Mouse (Mus musculus) granulocyte monocyte progenitor cell, adult 5-6 weeks (primary cell): ENCODE data around the gene Naa16. TPM values are rescaled to one million over a fixed set of nuclear protein-coding genes. Genes with fewer than 3 reads are reported as not detected.

ENCODE experiments used
- ATAC-seq: replicated peaks from 2 replicates; pipeline ENCODE4 v1.8.0; 2016; ENCODE audit warnings: mild to moderate bottlenecking, moderate TSS enrichment, inconsistent platforms; ENCODE audit not compliant: poor library complexity, severe bottlenecking
- total RNA-seq, 2 experiments: library from RNA; stranded (forward) in 1 of 2; stranded (reverse) in 1 of 2; fragments of 200-712, 200-1000 nt in 1 of 2; fragments of >200 nt in 1 of 2; fragmentation: Nextera tagmentation in 1 of 2; gene quantifications; 2 replicates each; pipeline ENCODE4 v1.2.3; 2014 to 2017

Naa16 gene
- total RNA-seq, 2 experiments from 2014 or later, result 47.0 to 55.2 TPM

DNA sequence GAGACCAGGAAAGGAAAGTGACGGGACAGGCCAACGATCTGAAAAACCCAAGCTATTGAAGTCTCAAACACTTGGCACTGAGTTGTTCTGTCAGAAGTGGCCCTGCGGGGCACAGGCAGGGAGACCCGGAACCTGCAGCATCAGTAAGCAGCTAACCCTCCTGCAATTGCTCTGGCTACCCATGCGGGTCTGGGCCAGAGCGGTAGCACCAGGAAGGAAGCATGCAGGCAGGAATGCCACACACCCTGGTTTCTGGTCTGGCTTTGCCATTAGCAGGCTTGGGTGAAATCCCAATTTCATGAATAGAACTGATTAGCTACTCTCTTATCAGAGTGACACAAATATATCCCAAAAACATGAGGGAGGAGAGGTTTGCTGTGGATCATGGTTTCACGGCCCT lies 58.6 kb downstream of the Naa16 start:
- peak; percentile 31 for ATAC-seq

DNA sequence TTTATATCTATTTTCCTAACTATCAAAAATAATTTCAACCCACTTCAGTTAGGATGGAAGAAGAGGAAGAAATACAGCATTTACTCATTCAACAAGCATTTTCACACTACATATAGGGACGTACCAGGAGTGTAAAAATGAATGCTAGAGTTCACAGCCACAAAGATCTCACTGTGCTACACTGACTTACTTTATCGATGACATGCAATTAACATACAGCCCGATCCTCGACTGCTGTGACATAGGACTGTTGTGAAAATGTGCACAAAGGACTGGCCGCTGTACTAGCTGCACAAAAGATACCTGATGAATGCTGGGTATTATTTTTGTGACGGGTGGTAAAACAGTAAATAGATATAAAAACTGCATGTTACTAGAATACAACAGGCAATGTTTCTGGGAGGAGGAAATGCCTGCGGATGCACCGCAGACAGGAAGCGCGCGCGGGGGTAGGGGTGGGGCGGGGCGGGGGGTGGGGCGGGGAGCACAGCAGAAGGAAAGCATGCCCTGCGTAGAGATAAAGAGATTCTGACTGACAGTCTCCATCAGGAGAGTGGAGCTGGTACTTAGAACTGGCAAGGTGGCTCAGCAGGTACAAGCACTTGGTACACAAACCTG lies 59.5 kb downstream of the Naa16 start:
- ATAC-seq, result peak; percentile 78

DNA sequence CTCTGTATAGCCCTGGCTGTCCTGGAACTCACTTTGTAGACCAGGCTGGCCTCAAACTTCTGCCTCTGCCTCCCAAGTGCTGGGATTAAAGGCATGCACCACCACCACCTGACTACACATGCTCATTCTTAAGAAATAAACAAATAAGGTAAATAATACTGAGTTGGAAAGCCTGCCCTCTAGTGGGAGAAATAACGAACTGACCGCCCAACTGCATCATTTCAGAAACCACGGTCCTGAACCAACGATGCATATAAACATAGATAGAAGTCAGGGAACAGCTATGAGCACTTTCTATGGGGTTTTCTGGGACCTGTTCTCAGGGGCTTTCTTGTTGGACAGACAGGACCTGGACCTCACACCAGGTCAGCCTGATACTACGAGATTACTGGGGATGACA lies 63.5 kb downstream of the Naa16 start:
- ATAC-seq, result peak; percentile 50

DNA sequence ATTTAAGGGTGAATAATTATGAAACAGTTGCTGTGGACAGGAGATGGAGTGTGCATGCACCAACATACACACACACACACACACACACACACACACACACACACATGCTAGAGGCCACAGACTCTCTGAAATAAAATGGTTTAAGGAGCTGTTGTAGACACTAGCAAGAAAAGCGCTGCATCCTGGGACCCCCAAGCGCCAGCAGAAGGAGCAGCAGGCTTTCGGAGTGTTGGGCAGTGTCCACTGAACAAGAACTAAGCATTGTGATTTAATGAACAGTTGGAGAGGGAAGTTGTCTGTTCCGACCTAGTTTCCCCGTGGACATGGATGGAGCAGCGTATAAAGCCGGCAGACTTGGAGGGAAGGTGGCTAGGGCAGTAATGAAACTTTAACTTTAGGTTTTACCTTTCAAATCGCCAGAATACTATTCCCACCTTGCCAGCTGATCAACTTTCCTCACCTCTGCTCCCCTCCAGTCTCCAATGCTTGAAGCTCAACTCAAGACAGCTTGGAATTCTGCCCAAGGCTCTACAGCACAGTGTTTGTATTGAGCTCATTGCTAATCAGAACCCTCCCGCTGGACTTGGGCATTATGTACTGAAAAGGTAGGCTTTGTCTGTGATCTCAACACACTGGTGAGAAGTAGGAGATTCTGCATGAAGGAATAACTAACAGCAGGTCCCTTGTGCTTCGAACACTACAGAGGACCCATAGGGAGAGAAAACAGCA lies 66.3 kb downstream of the Naa16 start:
- ATAC-seq, result no peak

DNA sequence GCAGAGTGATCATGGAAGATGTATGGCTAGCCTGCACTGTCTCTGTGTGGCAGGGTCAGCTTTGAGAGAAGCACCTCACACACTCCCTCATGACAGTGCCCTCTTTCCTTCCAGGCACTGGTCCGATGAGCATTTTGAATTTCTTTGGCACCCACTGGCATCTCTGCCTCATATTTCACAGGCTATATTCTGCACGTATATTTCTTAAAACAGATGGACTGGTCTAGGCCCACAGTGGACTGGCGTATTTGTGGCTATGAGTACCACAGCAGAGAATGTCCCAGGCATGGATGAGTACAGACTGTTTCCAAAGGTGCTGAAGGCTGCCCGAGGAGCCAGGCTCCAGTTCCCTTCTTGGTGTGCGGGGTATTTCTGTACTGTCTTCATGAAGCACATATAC lies 68.7 kb downstream of the Naa16 start:
- ATAC-seq, result no peak

DNA sequence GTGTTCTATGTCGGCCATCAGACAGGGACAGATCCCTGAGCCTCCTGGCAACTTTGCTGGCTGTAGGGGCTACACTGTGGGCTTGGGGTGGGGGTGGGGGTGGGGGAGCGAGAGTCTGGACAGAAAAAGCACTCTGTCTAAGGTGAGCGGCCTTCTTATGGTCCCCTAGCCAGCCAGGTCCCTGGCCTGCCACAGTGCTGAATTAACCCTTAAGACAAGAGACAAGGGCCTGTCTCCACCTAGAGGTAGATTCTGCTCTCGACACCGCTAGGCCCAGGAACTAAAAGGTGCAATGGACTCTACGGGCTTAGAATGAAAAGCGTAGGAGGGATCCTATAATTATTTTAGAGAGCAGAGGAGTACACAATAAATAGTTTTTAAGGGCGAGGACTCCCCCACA lies 69.4 kb downstream of the Naa16 start:
- peak; percentile 84 for ATAC-seq

DNA sequence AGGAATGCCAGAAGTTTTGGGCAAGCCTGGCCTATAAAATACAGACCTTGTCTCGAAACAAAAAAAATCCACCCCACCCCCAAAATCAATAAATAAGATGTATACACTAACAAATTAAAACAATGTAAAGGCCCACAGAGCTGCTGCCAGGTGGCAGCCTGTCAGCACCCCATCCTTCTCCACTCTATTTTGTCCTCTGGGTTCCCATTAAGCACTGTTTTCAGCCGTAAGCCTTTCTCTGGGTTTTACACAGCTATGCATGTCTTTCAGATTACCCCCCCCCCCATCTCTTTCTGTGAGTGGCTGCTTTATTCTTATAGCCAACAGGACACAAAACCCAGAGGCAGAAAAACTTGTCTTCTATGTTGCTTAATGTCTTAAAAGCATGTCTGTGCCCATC lies 73.0 kb downstream of the Naa16 start:
- ATAC-seq, result no peak

DNA sequence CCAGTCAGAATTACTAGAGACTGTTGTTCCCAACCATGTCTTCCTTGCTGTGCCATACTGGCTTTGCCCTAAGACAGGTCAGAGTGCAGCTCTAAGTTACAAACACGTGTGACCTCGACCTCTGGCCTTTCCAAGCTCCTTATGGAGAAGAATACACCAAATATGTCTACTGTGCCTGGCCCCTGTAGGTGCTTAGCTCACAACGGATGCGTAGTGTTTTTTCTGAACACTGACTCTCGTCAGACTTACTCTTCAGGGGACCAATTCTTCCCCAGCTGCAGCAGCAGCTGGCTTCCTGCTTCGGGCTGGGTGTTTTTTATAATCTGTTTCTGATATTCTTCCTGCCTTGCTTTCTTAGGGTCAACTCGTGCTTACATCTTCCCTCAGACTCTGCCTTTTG lies 74.7 kb downstream of the Naa16 start:
- ATAC-seq, result no peak

DNA sequence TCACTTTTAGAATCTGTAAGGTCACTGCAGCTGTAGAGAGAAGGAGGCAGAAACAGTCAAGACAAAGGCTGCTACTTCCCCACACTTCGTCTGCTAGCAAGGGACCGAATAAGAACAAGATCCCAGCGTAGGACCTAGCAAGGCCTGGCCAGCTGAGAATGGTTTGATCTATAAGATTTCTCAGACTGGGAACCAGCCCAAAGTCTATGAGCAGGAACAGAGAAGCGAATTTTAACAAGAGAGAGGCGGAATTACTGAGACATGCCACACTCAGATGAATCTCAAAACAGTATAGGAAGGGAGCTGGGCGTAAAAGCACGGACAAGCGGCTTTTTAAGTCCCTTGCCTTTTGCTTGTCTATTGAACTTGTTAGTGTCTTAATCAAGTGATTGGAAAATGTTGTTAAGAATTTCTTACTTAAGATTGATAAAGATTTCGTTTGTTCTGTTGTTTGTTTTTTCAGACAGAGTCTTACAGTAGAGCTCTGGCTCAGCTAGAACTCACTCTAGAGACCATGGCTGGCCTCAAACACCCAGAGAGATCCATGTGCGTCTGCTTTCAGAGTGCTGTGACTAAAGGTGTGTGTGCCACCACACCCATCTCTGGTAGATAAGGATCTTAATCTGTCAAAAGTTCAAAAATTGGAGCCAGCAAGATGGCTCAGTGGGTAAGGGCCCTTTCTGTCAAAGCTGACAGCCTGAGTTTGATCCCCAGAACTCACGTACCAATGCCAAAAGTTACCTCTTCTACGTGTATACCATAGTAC lies 76.2 kb downstream of the Naa16 start:
- no peak for ATAC-seq

DNA sequence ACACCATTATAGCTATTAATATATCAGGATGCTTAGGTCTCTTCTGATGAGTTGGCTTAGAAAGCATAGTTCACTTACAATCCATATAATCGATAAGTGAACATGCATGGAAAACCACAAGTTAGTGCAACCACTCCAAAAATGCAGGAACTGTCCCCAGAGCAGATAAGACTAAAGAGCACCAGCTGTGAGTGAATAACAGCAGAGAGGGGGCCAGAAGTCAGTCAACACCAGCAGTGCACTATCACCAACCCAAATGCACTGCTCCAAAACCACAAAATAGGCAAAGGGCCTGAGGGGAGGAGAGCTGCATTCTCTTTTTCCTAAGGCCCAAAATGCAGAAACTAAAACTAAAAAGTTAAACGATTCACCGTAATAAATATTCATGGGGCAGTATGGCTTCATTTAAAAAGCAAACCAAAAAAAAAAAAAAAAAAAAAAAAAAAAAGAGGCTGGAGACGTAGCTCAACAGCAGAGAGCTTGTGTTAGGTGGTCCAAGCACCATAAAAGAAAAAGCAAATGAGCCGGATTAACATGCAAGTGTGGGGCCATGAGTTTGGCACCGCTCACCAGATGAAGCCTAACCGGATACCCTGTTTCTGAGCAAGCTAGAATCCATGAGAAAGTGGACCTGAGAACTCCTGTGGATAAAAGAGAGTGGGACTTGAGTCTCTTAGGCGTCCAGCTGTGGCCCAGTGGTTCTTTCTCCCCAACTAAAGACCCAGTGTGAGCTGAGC lies 77.0 kb downstream of the Naa16 start:
- ATAC-seq, result no peak; the same call in 1 of the 2 replicates

DNA sequence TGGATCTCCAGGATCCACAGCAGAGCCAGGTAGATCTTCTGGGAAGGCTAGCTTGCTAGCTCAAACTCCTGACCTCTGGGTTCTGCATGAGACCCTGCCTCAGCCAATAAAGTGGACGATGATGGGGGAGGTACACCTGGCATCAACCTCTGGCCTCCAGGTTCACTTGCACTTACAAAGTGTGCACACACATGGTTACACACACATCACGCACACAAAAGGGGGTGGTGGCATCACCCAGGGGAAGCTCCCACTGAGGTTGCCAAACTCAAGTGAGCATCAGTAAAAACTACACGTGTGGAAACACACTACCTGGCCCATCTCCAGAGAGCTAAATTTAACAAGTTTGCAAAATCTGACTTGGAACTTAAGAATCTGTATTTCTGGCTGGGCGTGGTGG lies 77.9 kb downstream of the Naa16 start:
- no peak for ATAC-seq

DNA sequence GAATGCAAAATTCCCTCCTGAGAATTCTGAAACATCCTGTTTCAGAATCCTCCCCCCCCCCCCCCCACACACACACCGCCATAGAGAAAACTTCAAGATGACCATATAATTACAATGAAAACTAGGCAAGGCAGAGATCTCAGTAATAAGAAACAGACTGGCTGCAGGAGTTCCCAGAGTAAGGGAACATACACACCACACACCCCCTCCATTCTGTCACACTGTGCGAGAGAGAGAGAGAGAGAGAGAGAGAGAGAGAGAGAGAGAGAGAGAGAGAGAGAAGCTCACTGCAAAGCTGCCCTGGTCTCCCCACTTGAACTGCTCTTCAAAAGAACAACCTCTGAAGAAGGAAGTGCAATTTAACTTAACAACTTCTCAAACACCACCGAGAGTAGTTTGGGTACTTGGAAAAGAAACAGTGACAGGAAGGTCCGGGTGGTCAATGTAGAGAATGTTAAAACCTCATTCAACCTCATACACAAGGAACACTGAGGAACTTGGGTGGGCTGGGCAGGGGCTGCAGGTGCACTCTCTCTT lies 78.6 kb downstream of the Naa16 start:
- peak; percentile 29; the same call in 1 of the 2 replicates for ATAC-seq

DNA sequence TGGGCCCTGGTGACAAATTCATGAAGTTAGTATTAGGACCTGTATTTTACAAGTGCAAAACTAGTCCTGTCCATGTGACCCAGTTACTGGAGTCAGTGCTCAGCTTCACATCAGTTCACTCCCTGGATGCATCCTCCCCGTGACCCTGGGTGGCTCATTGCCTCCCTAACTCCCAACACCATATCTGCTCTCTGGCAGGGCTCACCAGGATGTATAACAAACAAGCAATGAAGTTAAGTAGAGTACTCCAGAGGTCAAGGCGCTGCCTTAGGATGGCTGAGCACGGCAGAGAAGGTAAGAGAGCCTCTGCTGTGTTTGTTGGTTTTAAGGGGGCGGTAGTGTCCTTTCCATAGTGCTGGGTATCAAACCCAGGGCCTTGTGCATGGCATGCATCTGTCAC lies 81.5 kb downstream of the Naa16 start:
- ATAC-seq, result no peak

DNA sequence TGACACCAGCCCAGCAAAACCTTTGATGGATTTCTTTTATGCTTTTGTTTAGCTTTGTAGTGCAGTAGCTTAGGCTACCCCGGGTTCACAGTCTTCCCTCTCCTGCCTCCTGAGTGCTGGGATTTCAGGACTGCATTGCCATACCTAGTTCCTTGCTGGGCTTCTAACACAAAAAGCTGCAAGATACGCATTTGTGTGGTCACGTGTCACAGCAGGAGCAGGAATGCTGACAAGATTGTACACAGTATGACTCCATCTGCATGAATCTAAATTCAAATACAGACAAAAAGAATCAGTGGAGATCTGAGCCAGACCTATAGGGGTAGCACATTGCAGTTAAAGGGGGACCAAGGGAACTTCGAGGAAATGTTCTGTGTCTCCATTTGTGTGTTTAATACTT lies 82.2 kb downstream of the Naa16 start:
- ATAC-seq, result no peak

DNA sequence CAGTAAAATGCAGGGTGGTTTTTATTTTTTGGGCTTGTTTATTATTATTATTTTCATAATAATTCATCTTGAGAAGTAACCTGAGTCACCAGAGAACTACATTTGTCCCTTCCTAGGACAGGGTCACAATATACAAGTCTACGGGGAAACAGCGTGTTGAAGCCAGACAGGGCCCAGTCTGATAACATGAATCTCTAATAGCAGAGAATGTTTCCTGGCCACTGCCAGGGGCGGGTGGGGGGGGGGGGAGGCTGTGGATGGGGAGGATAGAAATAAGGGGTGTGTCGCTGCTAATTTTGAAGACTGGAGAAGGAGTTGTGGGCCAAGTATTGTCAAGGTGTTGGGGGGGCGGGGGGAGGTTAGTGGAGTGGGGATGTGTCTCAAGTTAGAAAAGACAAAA lies 82.7 kb downstream of the Naa16 start:
- ATAC-seq, result no peak

DNA sequence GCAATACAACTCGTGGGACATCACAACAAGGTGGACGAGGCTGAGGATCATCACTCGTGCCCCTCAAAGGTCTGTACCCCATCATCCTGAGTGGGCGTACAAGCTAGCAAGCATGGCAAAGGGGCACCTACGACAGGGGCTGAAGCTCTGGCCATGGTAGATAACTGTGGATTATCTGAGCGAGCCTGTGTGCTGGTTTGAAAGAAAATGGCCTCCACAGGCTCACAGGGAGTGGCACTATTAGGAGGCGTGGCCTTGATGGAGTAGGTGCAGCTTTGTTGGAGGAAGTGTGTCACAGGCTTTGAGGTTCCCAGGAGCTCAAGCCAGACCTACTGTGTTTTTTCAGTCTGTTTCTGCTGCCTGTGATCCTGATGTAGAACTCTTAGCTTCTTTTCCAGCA lies 83.4 kb downstream of the Naa16 start:
- no peak for ATAC-seq

DNA sequence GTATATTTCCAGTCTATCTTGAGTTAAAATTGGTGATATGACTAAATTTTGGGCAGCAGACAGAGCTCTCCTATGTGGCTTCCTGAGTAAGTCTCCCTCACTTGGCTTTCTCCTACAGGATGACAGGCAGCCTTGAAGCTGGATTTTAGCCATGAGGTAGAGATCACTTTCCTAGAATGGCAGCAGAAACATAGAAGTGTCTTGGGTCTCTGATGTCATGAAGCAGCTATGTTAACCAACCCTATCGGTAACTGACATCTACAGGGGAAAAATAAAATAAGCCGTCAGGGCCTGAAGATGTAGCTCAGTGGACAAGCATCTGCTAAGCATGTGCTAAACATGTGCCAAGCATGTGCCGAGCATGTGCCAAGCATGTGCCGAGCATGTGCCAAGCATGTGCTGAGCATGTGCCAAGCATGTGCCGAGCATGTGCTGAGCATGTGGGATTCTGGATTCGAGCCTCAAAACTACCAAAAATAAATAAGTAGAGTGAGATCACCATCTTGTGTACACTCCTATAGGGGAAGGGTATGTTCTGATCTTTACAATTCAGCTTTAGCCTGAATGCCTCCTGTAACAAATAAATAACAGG lies 85.6 kb downstream of the Naa16 start:
- ATAC-seq, result no peak

DNA sequence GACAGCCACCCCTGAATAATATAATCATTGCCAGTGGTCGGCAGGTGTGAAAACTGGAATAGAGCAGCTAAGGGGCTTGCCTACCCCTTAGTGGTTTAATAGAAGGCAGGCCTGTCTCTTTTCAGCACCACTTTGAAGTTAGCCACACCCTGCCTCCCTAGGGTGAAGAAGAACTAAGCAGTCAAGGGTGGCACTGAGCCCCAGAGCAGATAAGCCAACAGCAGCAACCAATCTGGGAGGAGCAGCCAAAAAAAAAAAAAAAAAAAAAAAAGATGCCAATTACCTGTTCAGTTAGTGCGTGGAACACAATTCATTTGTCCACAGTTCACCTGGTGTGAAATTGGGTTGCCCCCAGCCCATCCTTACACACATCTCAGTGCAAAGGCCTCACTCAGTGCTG lies 87.4 kb downstream of the Naa16 start:
- no peak for ATAC-seq

DNA sequence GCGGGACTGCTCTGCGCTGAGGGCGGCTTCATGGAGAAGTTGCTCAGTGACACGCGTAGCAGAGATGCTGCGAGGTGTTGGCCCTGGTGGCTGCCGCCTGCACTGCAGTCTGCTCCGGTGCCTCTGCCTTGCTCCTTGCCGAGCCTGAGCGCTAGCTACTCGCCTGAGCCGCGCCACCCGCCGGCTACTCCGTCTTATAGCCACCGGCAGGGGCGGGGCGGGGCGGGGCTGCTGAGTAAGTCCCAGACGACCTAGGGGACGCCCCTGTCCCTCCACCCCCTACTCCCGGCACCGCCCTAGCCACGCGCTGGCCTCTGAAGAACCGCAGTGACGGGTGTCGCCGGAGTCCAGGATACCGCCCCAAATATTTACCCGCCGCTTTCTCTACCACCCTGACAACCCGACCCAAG lies 89.1 kb downstream of the Naa16 start, which contains the start of gene Rgcc:
Rgcc (minus strand) TSS at position 180 of the 410 bp plus-strand sequence.
- peak; percentile 82 for ATAC-seq
